Mouse (Mus musculus) adrenal gland, postnatal 25 days (tissue): Measurements from ENCODE around the gene Prss16. TPM values are rescaled to one million over a fixed set of nuclear protein-coding genes. Genes with fewer than 3 reads are reported as not detected.

ENCODE experiments used
- DNase-seq: peaks from one replicate; pipeline ENCODE4 v3.0.0; 2021; ENCODE audit warnings: mixed read lengths
- microRNA-seq, 2 experiments: library from miRNA; unstranded; fragments of <30 nt; microRNA quantifications; one replicate each; pipeline ENCODE4 v1.2.0; 2021
- total RNA-seq: library from RNA; stranded (reverse); gene quantifications from 2 replicates; pipeline ENCODE4 v1.2.3, GENCODE M21; 2021

Prss16 gene
- total RNA-seq, 1 experiment from 2014 or later, result not detected

DNA sequence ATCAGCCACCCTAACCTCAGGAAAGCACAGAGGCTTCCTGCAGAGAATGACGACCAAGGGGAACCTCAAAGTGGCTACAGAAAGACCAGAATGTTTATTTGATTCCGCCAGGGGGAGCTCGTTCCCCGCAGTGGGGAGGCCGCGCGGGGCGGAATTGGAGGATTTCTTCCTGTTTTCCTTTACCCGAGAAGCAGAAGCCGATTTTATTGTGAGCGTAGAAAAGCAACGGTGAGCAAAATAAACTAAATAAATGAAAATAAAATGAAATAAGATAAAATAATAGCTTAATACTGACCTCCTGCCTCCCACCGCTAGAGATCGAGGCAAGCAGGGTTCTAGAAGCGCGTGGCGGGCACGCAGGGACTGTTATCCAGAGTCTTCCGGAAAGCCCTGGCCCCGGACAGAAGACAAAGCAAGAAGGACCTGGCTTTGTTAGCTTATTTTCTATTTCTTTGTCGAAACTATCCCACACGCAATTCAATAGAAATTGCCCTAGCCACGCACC is 35.3 kb downstream of the Prss16 start:
- peak; percentile 90 for DNase-seq

DNA sequence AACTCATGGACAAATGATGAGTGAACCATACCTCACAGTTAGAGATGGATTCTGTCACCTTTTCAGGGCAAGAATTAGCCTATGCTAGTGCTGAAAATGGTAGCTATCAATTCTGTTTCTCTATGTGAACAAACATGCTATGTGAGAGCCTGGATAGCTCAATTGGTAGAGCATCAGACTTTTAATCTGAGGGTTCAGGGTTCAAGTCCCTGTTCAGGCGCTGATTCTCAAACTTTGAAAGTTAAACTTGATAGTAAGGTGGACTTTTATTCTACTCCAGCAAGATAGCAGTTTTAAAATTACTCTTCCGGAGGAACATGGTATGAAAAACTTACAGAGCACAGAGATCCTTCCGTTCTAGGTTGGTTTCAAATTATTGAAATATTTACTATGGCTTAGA is 37.9 kb downstream of the Prss16 start:
- DNase-seq, result no peak

DNA sequence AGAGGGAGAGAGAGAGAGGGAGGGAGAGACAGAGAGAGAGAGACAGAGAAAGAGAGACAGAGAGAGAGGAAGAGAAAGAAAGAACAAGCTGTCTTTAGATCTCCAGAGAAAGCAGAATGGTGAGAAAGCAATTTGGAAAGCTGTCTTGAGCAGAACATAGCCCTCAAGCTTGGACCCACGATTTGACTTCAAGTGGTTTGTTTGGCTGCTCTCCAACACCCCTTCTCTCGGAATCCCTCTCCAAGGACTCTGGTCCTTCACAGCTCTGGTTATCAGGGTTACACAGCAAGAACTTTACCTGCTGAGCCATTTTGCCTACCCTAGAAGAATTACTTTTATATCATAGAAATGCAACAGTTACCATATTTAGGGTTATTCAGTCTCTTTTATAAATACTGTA is 39.7 kb downstream of the Prss16 start:
- DNase-seq, result no peak

DNA sequence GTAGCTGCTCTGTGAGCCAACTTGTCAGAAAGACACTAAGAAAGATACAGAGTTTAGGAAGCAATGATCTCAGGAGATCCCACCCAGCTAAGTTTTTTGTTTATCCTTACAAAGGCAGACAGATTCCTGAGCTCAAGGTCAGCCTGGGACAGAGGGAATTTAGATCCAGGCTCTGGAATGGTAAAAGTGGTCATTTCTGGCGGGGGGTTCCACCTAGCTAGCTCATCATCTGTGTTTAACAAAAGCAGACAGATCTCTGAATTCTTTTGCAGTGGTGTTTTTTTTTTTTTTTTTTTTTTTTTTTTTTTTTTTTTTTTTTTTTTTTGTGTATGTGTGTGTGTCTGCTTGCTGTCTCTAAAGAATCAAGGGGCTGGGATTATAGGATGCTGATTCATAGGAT is 40.3 kb downstream of the Prss16 start:
- no peak for DNase-seq

Small RNA genes lying within 50 kb of the gene (microRNA-seq; reads per million reads assigned to microRNA genes)
- gene Gm44390 (0 reads per million in 2 experiments), gene Gm44486 (0 reads per million in 2 experiments)

Other genes with a start within 250 kb of the Prss16 start
- gene Hist1h1b, start 229.1 kb downstream of the Prss16 start, total RNA-seq, result 48.9 and 60.4 TPM in 2 replicates
- 122 and 132 TPM in 2 replicates for gene Hist1h3i, start 226.4 kb downstream of the Prss16 start, total RNA-seq
- 17.4 and 21.1 TPM in 2 replicates for gene Hist1h2an, start 222.5 kb downstream of the Prss16 start, total RNA-seq
- 37.8 and 38.3 TPM in 2 replicates for gene Hist1h2bp, start 222.3 kb downstream of the Prss16 start, total RNA-seq
- 40.4 and 87.7 TPM in 2 replicates for gene Hist1h2bq, start 199.5 kb downstream of the Prss16 start, total RNA-seq
- gene Hist1h2ao, start 199.3 kb downstream of the Prss16 start, total RNA-seq, result 56.7 and 173 TPM in 2 replicates
- 279 and 356 TPM in 2 replicates for gene Hist1h4m, start 198.0 kb downstream of the Prss16 start, total RNA-seq
- gene Hist1h4n, start 177.5 kb downstream of the Prss16 start, total RNA-seq, result 43.4 and 51.9 TPM in 2 replicates
- 4.5 and 108 TPM in 2 replicates for gene Hist1h2ap, start 176.2 kb downstream of the Prss16 start, total RNA-seq
- gene Hist1h2br, start 176.0 kb downstream of the Prss16 start, total RNA-seq, result 39.7 and 86.5 TPM in 2 replicates
- 2.0 and 2.1 TPM in 2 replicates for gene Zfp184, start 64.6 kb downstream of the Prss16 start, total RNA-seq
- gene Pom121l2, start 28.5 kb downstream of the Prss16 start, total RNA-seq, result not detected in 2 replicates
- 30.0 and 61.8 TPM in 2 replicates for gene Hist1h2ah, start 25.8 kb upstream of the Prss16 start, total RNA-seq
- 121 and 135 TPM in 2 replicates for gene Hist1h2bk, start 26.1 kb upstream of the Prss16 start, total RNA-seq
- 82.8 and 97.8 TPM in 2 replicates for gene Hist1h4i, start 31.6 kb upstream of the Prss16 start, total RNA-seq
- gene Hist1h2ag, start 33.2 kb upstream of the Prss16 start, total RNA-seq, result 50.6 and 64.7 TPM in 2 replicates
- 57.9 and 61.1 TPM in 2 replicates for gene Hist1h2bj, start 33.5 kb upstream of the Prss16 start, total RNA-seq
- gene Vmn1r188, start 74.7 kb upstream of the Prss16 start, total RNA-seq, result not detected in 2 replicates
- gene Vmn1r189, start 96.1 kb upstream of the Prss16 start, total RNA-seq, result not detected in 2 replicates
- gene Vmn1r191, start 174.2 kb upstream of the Prss16 start, total RNA-seq, result not detected in 2 replicates
- not detected in 2 replicates for gene Vmn1r192, start 181.4 kb upstream of the Prss16 start, total RNA-seq
- gene Vmn1r193, start 213.4 kb upstream of the Prss16 start, total RNA-seq, result not detected in 2 replicates
- gene Vmn1r194, start 234.5 kb upstream of the Prss16 start, total RNA-seq, result not detected in 2 replicates